Mouse (Mus musculus) gastrocnemius, postnatal 36 days (tissue): ENCODE measurements around the gene Tbx18. TPM values are rescaled to one million over a fixed set of nuclear protein-coding genes. Genes with fewer than 3 reads are reported as not detected.
A peak's percentile ranks its signal among the peaks of the same experiment; 100 is the strongest.

Experiments
- DNase-seq, 2 experiments: peaks; one replicate each; pipeline ENCODE4 v3.0.0; 2022
- intact Hi-C: fragments of 180-260 bp; cut with DNase I; formaldehyde crosslinking; loops from one replicate; pipeline ENCODE4 v1.15.1; 2025
- total RNA-seq, 2 experiments: library from RNA; stranded (reverse); gene quantifications; 2 replicates each; pipeline ENCODE4 v1.2.3; 2021

Gene Tbx18
- total RNA-seq, 2 experiments from 2014 or later, result 0.64 to 0.79 TPM

DNA sequence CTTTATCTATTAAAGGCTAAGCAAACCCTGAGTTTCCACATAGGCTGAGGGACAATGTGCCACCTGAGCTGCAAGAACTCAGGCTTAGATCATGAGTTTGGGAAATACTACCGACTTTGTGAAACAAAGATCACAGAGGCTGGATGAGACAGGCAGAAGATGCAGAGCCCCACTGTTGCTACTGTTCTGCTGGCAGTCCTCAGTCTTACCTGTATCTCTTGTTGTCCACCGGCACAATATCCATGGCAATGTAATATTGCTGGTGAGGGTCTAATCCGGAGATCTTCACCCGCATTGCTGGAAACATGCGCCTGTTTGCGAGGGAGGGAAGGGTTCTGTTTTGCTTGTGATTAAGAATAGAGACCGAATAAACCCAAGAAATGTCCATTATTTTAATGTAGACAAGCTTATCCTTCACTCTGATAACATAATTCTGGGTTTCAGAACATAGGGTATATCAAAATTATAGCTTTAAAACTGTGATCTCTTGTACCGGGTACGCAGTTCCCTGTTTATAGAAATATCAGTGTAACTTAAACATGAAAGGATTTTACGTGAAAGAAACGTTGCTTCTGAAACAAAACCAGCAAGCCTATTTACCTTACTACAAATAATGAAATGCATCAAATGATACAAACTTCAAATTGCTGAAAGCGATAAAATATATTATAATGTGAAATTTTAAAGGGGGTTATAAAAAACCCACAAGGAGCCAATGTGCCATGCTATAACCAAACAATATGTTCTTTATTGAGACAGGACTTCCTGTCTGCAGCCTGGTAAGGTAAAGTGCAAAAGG lies 3.7 kb downstream of the Tbx18 start:
- intact Hi-C loops, result no loop called here
- DNase-seq, result no peak

DNA sequence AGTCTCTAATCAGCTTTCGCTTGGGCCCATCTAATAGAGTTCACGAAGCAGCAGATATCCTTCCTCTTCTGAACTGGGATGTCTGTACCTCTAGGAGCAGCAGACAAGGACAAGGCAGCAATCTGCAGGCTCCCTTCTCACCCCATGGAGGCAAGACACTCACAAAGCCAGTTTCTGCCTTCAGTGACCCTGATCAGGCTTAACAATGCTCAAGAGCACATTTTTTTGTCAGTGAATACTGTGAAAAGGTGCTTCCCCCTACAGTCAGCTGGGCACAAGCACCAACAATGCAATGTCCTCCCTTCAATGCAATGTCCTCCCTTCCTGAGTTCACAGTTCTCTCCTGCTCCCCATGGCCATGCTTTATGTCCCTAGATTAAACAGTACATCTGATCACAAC lies 9.3 kb downstream of the Tbx18 start:
- intact Hi-C loops, result no loop called here
- DNase-seq, result no peak

DNA sequence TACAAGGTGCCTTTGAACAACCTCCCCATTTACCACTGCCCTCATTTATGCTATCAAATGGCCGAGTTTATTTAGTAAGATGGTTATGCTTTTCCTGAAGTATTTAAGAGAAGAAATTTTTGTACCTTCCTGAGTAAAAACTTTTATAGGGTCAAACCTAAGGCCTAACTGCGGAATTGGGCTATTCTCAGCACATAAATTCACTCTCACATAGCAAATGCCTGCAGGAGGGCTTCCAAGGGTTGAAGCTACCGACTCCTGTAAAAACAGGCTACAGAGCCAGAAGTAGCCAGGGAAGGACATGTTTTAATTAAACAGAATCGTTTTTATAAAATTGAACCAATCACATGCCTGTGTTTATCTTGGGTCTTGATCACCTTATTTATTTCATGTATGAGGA lies 20.7 kb downstream of the Tbx18 start:
- intact Hi-C loops, result no loop called here
- DNase-seq, result no peak

DNA sequence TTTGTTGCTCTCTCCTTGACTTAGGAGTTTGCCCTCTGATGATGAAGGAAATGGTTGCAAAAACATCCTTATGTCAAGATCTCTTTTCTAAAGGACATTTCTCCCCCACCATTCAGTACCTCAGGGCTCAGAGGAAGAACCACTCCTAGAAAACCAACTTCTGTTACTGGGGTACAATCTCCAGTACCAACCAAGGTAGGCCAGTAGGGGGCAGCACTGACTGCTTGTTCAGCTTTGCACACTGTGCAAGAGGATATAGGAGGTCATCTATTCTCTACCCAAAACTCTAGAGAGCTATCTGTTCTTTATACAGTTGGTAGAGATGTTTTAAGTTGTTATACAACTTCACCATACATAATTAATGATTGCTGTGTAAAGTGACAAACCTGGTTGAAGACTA lies 22.9 kb downstream of the Tbx18 start:
- peak; percentile 30 to 62 for DNase-seq
- intact Hi-C loops, result loop anchor here (5.0 kb wide), 2 partner anchors 364 to 509 kb away; no protein-coding TSS in a partner anchor

DNA sequence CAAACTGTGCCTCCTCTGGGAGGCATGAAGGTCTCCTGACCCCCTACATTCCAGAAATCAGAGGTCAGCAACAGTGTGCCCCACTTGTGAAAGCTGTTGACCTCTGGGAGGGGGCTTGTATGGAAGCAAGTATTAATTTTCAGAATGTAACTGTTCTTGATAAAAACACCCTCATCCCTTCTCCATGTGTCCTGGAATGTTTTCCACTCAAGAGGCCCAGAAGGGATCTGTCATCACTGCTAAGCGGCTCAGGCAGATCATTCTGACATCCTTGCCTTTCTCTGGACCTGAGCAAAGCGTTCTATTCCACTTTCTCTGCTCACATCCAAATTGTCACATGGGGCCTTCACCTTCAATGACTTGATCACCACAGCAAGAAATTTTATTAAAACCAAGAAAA lies 28.8 kb downstream of the Tbx18 start:
- DNase-seq, result no peak
- intact Hi-C loops, result no loop called here

DNA sequence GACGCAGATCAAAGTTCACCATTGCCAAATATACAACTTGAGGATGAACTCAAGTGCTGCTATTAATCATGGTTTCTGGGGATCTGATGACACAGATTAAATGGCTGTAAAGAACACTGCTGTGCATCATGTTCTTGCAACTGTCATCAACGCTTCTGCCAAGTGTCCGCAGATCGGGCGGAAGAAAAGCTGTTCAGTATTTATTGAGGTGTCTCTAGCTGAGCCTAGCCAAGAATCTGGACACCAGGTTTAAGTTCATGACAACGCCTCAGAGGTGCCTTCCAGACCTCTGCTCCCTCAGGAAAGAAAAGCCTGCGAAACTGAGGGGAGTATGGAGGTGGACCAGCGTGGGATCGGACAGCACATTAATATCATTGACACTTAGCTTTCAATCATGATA lies 44.1 kb downstream of the Tbx18 start:
- intact Hi-C loops, result no loop called here
- DNase-seq, result no peak

DNA sequence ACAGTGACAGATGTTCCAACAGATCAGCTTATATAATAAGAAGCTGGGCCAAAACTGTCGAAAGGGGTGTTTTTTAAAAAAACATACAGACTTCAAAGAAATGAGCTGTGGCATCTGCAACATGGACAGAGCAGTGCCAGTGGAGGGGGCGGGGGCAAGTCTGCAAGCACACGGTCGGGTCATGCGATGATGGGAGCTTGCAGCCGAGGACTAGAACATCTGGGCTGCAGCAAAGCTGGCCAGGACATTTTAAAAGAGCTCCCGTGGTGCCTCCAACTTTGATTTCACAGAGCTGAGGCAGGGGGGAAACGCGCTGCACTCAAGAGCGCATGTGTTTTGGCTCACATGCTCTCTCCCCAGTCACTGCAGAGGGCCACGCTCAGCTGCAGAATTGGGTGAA lies 48.8 kb downstream of the Tbx18 start:
- no peak for DNase-seq
- intact Hi-C loops, result no loop called here
